Mouse (Mus musculus) brain, embryonic 14.5 days (tissue): Measurements from ENCODE around the gene Rassf5. TPM values are rescaled to one million over a fixed set of nuclear protein-coding genes. Genes with fewer than 3 reads are reported as not detected.
A peak's percentile ranks its signal among the peaks of the same experiment; 100 is the strongest.

Experiments used
- DNase-seq: peaks from one replicate; pipeline ENCODE4 v3.0.0-alpha.2; 2011; ENCODE audit warnings: low read depth
- CTCF ChIP-seq: fragments of 200-500 bp; IDR thresholded peaks from 2 replicates; pipeline ENCODE4 v1.5.1; 2012; ENCODE audit warnings: inconsistent platforms, mild to moderate bottlenecking, moderate library complexity, borderline replicate concordance; ENCODE audit not compliant: insufficient read depth, insufficient read length; ENCODE audit errors: extremely low read depth
- POLR2A ChIP-seq: fragments of 200-500 bp; IDR thresholded peaks from 2 replicates; pipeline ENCODE4 v1.6.1; 2012; ENCODE audit warnings: mild to moderate bottlenecking, inconsistent platforms, borderline replicate concordance; ENCODE audit not compliant: poor library complexity, insufficient read depth, insufficient read length, severe bottlenecking; ENCODE audit errors: extremely low read depth
- polyA plus RNA-seq: library from polyadenylated mRNA; depleted of rRNA; stranded (reverse); fragments of >200 nt; gene quantifications from 2 replicates; pipeline ENCODE4 v1.2.3, GENCODE M21; 2012

Rassf5 gene
- polyA plus RNA-seq, 1 experiment: 3.3 TPM

- TF ChIP-seq POLR2A: no peak
- TF ChIP-seq CTCF: no peak
- DNase-seq: no peak
These were observed 26.1 kb downstream of the Rassf5 start for GRCm38 (mm10) chr1:131218933-131219332.

- no peak for DNase-seq
- TF ChIP-seq POLR2A: no peak
- no peak for TF ChIP-seq CTCF
These were observed 31.7 kb downstream of the Rassf5 start for GRCm38 (mm10) chr1:131213361-131213760.

- TF ChIP-seq CTCF: no peak
- TF ChIP-seq POLR2A: no peak
- DNase-seq: no peak
These were observed 32.1 kb downstream of the Rassf5 start for GRCm38 (mm10) chr1:131212956-131213355.

GRCm38 (mm10) chr1:131211655-131212054, 33.4 kb downstream of the Rassf5 start:
- DNase-seq: no peak
- no peak for TF ChIP-seq CTCF
- TF ChIP-seq POLR2A: no peak

- DNase-seq: peak; percentile 55
- no peak for TF ChIP-seq POLR2A
- TF ChIP-seq CTCF: no peak
These were observed 35.1 kb downstream of the Rassf5 start for GRCm38 (mm10) chr1:131209971-131210426.

- TF ChIP-seq POLR2A: no peak
- DNase-seq: no peak
These were observed 36.3 kb downstream of the Rassf5 start for GRCm38 (mm10) chr1:131208800-131209199.

DNA sequence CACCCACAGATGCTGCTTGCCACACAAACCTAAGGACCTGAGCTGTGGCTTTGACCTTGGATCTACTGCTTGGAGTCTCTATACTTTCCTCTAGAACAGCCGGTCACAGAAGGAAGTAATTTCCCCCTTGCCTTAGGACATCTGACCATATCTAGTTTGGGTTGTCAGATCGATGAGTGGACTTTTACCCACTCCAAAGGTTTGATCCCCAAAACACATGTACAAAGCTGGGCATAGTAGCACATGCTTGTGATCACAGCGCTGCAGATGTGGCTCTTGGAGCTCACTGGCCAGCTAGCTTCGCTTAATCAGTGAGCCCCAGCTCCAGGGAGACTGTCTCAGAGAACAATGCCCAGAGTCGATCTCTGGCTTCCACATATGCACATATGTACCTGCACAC, 37.0 kb downstream of the Rassf5 start:
- no peak for DNase-seq
- TF ChIP-seq CTCF (no peak), POLR2A (no peak)

DNA sequence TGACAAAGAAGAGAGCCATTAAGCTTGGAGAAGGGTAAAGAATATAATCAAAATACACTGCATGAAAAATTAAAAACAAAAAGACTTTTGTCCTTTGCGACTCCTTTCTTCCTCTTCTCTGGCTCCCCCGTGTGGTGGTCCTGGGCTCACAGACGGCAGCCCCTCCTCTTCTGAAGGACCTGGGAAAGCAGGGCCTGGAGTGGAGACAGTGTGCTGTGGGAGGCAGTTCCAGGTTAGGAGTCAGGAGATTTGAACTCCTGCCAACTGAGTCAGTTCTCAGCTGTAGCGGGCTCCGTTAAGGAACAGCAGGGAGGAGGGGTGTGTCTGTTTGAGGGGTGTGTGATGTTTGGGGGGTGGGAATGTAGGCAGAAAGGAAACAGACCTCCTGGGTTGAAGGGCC, 37.5 kb downstream of the Rassf5 start:
- peak; percentile 77 for DNase-seq
- no peak for TF ChIP-seq POLR2A
- TF ChIP-seq CTCF: peak; percentile 82

- DNase-seq: no peak
- TF ChIP-seq POLR2A: no peak
- no peak for TF ChIP-seq CTCF
These were observed 38.7 kb downstream of the Rassf5 start for GRCm38 (mm10) chr1:131206342-131206741.

GRCm38 (mm10) chr1:131204461-131204860, 40.6 kb downstream of the Rassf5 start:
- no peak for DNase-seq
- no peak for TF ChIP-seq CTCF
- TF ChIP-seq POLR2A: no peak

- TF ChIP-seq CTCF: no peak
- TF ChIP-seq POLR2A: no peak
- DNase-seq: no peak
These were observed 43.7 kb downstream of the Rassf5 start for GRCm38 (mm10) chr1:131201391-131201790.

- peak; percentile 42 for DNase-seq
- no peak for TF ChIP-seq CTCF
- no peak for TF ChIP-seq POLR2A
These were observed 44.5 kb downstream of the Rassf5 start for GRCm38 (mm10) chr1:131200588-131200987.

DNA sequence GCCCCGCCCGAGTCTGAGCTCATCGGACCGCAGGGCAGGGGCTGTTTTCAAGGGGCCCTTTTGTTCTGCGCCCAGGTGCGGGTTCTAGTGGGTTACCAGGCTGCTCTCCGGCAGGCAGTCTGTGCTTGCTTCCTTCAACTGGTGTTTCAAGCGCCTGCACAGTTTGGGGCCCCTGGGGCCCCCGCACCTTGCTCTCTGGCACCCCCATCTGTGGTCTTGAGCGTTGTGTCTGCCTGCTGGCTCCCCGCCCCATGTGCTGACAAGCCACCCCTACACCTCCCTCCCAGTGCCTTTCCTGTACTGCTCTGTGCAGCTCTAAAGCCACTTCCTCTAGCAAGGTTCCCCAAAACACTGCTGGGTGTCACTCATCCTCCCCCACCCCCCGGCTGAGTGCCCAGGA, 45.1 kb downstream of the Rassf5 start:
- no peak for DNase-seq
- TF ChIP-seq POLR2A: no peak
- TF ChIP-seq CTCF: no peak
